Mouse (Mus musculus): ENCODE results near the gene Fgf8.

Fgf8 gene

GRCm38 (mm10) chr19:45725677-45726277 lies 16.9 kb downstream of the Fgf8 start:
- no peak for DNase-seq (ENCODE audit: low spot score)

GRCm38 (mm10) chr19:45722188-45722587 lies 20.5 kb downstream of the Fgf8 start:
- no peak for DNase-seq (ENCODE audit: low spot score)

GRCm38 (mm10) chr19:45718286-45718685 lies 24.4 kb downstream of the Fgf8 start:
- DNase-seq (ENCODE audit: low spot score): no peak

- peak; percentile 76 for DNase-seq (ENCODE audit: low spot score)
Measured at GRCm38 (mm10) chr19:45717493-45718220, 25.1 kb downstream of the Fgf8 start.

- no peak for DNase-seq (ENCODE audit: low spot score)
Measured at GRCm38 (mm10) chr19:45708704-45709103, 34.0 kb downstream of the Fgf8 start.

GRCm38 (mm10) chr19:45696281-45696600 lies 46.5 kb downstream of the Fgf8 start:
- DNase-seq (ENCODE audit: low spot score): no peak

GRCm38 (mm10) chr19:45695496-45696280 lies 47.0 kb downstream of the Fgf8 start:
- no peak for DNase-seq (ENCODE audit: low spot score)

- no peak for DNase-seq (ENCODE audit: low spot score)
Measured at GRCm38 (mm10) chr19:45694056-45694455, 48.7 kb downstream of the Fgf8 start.

GRCm38 (mm10) chr19:45692211-45692610 lies 50.5 kb downstream of the Fgf8 start:
- DNase-seq (ENCODE audit: low spot score): no peak

GRCm38 (mm10) chr19:45691001-45691535 lies 51.6 kb downstream of the Fgf8 start:
- DNase-seq (ENCODE audit: low spot score): peak; percentile 27

GRCm38 (mm10) chr19:45687001-45687400 lies 55.7 kb downstream of the Fgf8 start:
- no peak for DNase-seq (ENCODE audit: low spot score)
